Mouse (Mus musculus): ENCODE results near the gene Mavs.

Mavs gene

GRCm38 (mm10) chr2:131227243-131227642, 6.6 kb upstream of the Mavs start:
- CTCF ChIA-PET = interaction anchor here in 2 of 4 experiments (0.5 to 0.6 kb wide), 3 partner anchors 17 to 254 kb away, joined by 3 read pairs; no protein-coding TSS in a partner anchor

GRCm38 (mm10) chr2:131232558-131232957, 1.3 kb upstream of the Mavs start:
- ChIA-PET CTCF (interaction anchor here (0.5 to 3.4 kb wide), 12 partner anchors 9 to 239 kb away, joined by 3 to 22 read pairs (median 4); partner anchors contain the start of gene Spef1 (in 1 of the 4)), POLR2A (interaction anchor here (0.6 to 10.1 kb wide), 42 partner anchors 9 to 177 kb away, joined by 3 to 112 read pairs (median 5); partner anchors contain the start of genes 1700037H04Rik (in 3 of the 4), Cdc25b (in 3 of the 4), Spef1 (in 3 of the 4) and Pank2 (in 2 of the 4))

More at GRCm38 (mm10) chr2:131227243-131227642, 6.6 kb upstream of the Mavs start:
- POLR2A ChIA-PET = interaction anchor here in 2 of 4 experiments (1.0 to 10.1 kb wide), 3 partner anchors 11 to 41 kb away, joined by 3 to 112 read pairs (median 4); partner anchors contain the start of genes Cdc25b (in 1 of the 2) and Spef1 (in 1 of the 2)

GRCm38 (mm10) chr2:131234127-131234650, 326 bp downstream of the Mavs start:
- POLR2A ChIA-PET = interaction anchor here in 3 of 4 experiments (0.7 to 10.1 kb wide), 50 partner anchors 9 to 570 kb away, joined by 3 to 112 read pairs (median 6); partner anchors contain the start of genes 1700037H04Rik (in 2 of the 3), Pank2 (in 2 of the 3), Ap5s1 (in 1 of the 3) and Cdc25b (in 1 of the 3)

GRCm38 (mm10) chr2:131234970-131235635, 1.2 kb downstream of the Mavs start:
- CTCF ChIA-PET = interaction anchor here in 2 of 4 experiments (0.6 to 3.4 kb wide), 3 partner anchors 25 to 31 kb away, joined by 3 to 22 read pairs (median 11); partner anchors contain the start of gene Pank2 (in 1 of the 2)
- POLR2A ChIA-PET = interaction anchor here in 3 of 4 experiments (0.9 to 10.1 kb wide), 28 partner anchors 9 to 140 kb away, joined by 3 to 112 read pairs (median 6); partner anchors contain the start of genes Pank2 (in 2 of the 3), 1700037H04Rik (in 1 of the 3), Ap5s1 (in 1 of the 3) and Cdc25b (in 1 of the 3)

More at GRCm38 (mm10) chr2:131234127-131234650, 326 bp downstream of the Mavs start:
- CTCF ChIA-PET = interaction anchor here in 3 of 4 experiments (0.6 to 3.4 kb wide), 9 partner anchors 11 to 239 kb away, joined by 3 to 22 read pairs (median 4); partner anchors contain the start of genes Cdc25b (in 2 of the 3), Spef1 (in 2 of the 3) and Pank2 (in 1 of the 3)

- ChIA-PET CTCF (interaction anchor here in 1 of 4 experiments (0.6 kb wide), 2 partner anchors 269 to 531 kb away, joined by 3 read pairs; no protein-coding TSS in a partner anchor), POLR2A (interaction anchor here in 2 of 4 experiments (0.9 to 3.1 kb wide), 7 partner anchors 9 to 78 kb away, joined by 3 to 14 read pairs (median 4); partner anchors contain the start of gene Mavs (in 2 of the 2))
These were observed 8.3 kb downstream of the Mavs start for GRCm38 (mm10) chr2:131242180-131242579.

- CTCF ChIA-PET = interaction anchor here in 1 of 4 experiments (0.6 kb wide), 1 partner anchor 17 kb away, joined by 3 read pairs; no protein-coding TSS in a partner anchor
- POLR2A ChIA-PET = interaction anchor here in 2 of 4 experiments (0.9 to 3.1 kb wide), 9 partner anchors 10 to 83 kb away, joined by 3 to 14 read pairs (median 4); partner anchors contain the start of gene Mavs (in 2 of the 2)
These were observed 9.1 kb downstream of the Mavs start for GRCm38 (mm10) chr2:131242929-131243328.

GRCm38 (mm10) chr2:131253681-131254328, 19.9 kb downstream of the Mavs start:
- ChIA-PET CTCF (interaction anchor here (0.6 to 2.4 kb wide), 25 partner anchors 8 to 509 kb away, joined by 3 to 11 read pairs (median 4); partner anchors contain the start of genes Mavs (in 1 of the 4) and Pank2 (in 1 of the 4)), POLR2A (interaction anchor here in 3 of 4 experiments (0.5 to 7.6 kb wide), 18 partner anchors 8 to 159 kb away, joined by 3 to 75 read pairs (median 5); partner anchors contain the start of genes Pank2 (in 3 of the 3), Mavs (in 2 of the 3), Cdc25b (in 1 of the 3) and Spef1 (in 1 of the 3))

- ChIA-PET CTCF (interaction anchor here (0.6 to 2.4 kb wide), 26 partner anchors 8 to 510 kb away, joined by 3 to 11 read pairs (median 4); partner anchors contain the start of genes Cdc25b (in 1 of the 4), Mavs (in 1 of the 4), Pank2 (in 1 of the 4) and Spef1 (in 1 of the 4)), POLR2A (interaction anchor here in 2 of 4 experiments (0.9 to 7.6 kb wide), 14 partner anchors 8 to 198 kb away, joined by 3 to 75 read pairs (median 5); partner anchors contain the start of genes Mavs (in 2 of the 2) and Pank2 (in 2 of the 2))
These were observed 20.5 kb downstream of the Mavs start for GRCm38 (mm10) chr2:131254329-131254713.

- CTCF ChIA-PET = interaction anchor here in 3 of 4 experiments (0.6 to 2.4 kb wide), 19 partner anchors 10 to 867 kb away, joined by 3 to 9 read pairs (median 4); partner anchors contain the start of genes 1700037H04Rik (in 1 of the 3), Cdc25b (in 1 of the 3), Mavs (in 1 of the 3) and Spef1 (in 1 of the 3)
- POLR2A ChIA-PET = interaction anchor here (0.6 to 7.6 kb wide), 50 partner anchors 7 to 774 kb away, joined by 3 to 75 read pairs (median 4); partner anchors contain the start of genes Mavs (in 3 of the 4), 1700037H04Rik (in 2 of the 4), Cdc25b (in 2 of the 4) and Cenpb (in 2 of the 4)
These were observed 21.9 kb downstream of the Mavs start for GRCm38 (mm10) chr2:131255738-131256137.

GRCm38 (mm10) chr2:131258693-131259092, 24.8 kb downstream of the Mavs start:
- ChIA-PET CTCF (interaction anchor here in 1 of 4 experiments (0.6 kb wide), 1 partner anchor 674 kb away, joined by 4 read pairs; no protein-coding TSS in a partner anchor), POLR2A (interaction anchor here in 2 of 4 experiments (0.7 to 2.0 kb wide), 3 partner anchors 75 to 99 kb away, joined by 3 to 5 read pairs (median 3); partner anchors contain the start of gene 1700037H04Rik (in 1 of the 2))

GRCm38 (mm10) chr2:131260544-131261307, 26.9 kb downstream of the Mavs start:
- ChIA-PET POLR2A (interaction anchor here in 3 of 4 experiments (0.7 to 4.8 kb wide), 23 partner anchors 8 to 165 kb away, joined by 3 to 36 read pairs (median 7); partner anchors contain the start of genes 1700037H04Rik (in 2 of the 3), Mavs (in 2 of the 3), Ap5s1 (in 1 of the 3) and Cdc25b (in 1 of the 3)), CTCF (interaction anchor here in 3 of 4 experiments (0.7 to 1.4 kb wide), 4 partner anchors 9 to 284 kb away, joined by 3 read pairs; partner anchors contain the start of gene Rnf24 (in 1 of the 3))

GRCm38 (mm10) chr2:131261481-131262212, 27.8 kb downstream of the Mavs start:
- ChIA-PET POLR2A (interaction anchor here (0.5 to 4.8 kb wide), 48 partner anchors 8 to 739 kb away, joined by 3 to 36 read pairs (median 5); partner anchors contain the start of genes 1700037H04Rik (in 3 of the 4), Mavs (in 2 of the 4), Rnf24 (in 2 of the 4) and Cdc25b (in 1 of the 4)), CTCF (interaction anchor here (0.5 to 1.8 kb wide), 12 partner anchors 8 to 546 kb away, joined by 3 to 5 read pairs (median 3); partner anchors contain the start of genes 1700037H04Rik (in 1 of the 4), Cdc25b (in 1 of the 4), Rnf24 (in 1 of the 4) and Spef1 (in 1 of the 4))

- ChIA-PET CTCF (interaction anchor here (0.5 to 1.8 kb wide), 12 partner anchors 8 to 547 kb away, joined by 3 to 5 read pairs (median 3); partner anchors contain the start of genes 1700037H04Rik (in 1 of the 4), Cdc25b (in 1 of the 4), Rnf24 (in 1 of the 4) and Spef1 (in 1 of the 4)), POLR2A (interaction anchor here (0.5 to 4.8 kb wide), 50 partner anchors 8 to 739 kb away, joined by 3 to 36 read pairs (median 5); partner anchors contain the start of genes 1700037H04Rik (in 3 of the 4), Mavs (in 2 of the 4), Rnf24 (in 2 of the 4) and Cdc25b (in 1 of the 4))
These were observed 28.4 kb downstream of the Mavs start, which contains the start of gene Pank2 for GRCm38 (mm10) chr2:131262213-131262672. Gene Pank2, plus strand, starts transcription at chr2:131262495.
